Comparison of ENCODE assay signal across 10 mouse cellular contexts in the genomic region with DNA sequence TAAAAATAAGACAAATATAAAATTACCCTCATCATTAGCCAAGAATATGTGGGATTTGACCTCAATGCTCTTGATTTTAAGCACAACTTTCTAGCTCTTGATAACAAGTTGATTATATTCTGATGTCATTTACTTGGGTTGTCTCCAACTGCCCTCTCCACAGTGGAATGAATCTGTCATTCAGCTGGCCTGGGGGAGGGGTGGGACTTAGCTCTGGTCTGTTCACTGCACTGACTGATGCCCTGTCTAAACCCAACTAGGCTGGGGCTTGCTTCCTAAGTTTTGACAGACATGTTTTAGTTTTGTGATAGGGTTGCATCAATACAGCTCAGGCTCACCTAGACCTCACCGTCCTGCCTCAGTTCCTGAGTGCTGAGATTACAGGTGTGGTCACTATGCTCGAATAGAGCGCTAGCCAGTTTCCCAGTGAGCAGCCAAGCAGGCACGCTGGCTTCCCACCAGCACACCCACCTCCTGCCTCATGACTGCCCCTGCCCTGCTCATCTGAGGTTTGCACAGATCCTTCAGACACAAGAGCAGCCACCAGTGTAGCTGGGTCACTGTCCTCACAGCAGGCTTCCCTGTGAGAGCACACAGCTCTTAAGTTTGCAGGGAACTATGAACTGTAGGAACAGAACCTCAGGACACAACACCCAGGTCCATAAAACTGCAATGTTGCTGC.
DNase-seq lines count a peak whose midpoint lies in the region; ATAC-seq and TF ChIP-seq lines count a peak whose summit lies in the region.
"Had no signal": no experiment of that assay in that cellular context is flagged by ENCODE, and none has a peak within 500 bp of the region (broad histone marks: within the 10 kb centered on the region; RNA-seq: fewer than 3 reads in every experiment).

No protein-coding gene starts in this region.

- TF ChIP-seq EP300 in liver, postnatal 0 days (IDR thresholded peaks at IDR 0.05; ENCODE audit: low read depth): no peak

- no peak overlapping the region for H3K9ac ChIP-seq in forebrain, embryonic 13.5 days
- no peak overlapping the region for H3K9ac ChIP-seq in liver, postnatal 0 days (replicated peaks)
- H3K9ac ChIP-seq in liver, embryonic 12.5 days: no peak overlapping the region

- H3K9me3 ChIP-seq in forebrain, embryonic 13.5 days (replicated peaks): no peaks in the 10 kb centered on the region
- no peaks in the 10 kb centered on the region for H3K9me3 ChIP-seq in forebrain, embryonic 10.5 days
- no peaks in the 10 kb centered on the region for H3K9me3 ChIP-seq in liver, postnatal 0 days (ENCODE audit: low read length)
- no peaks in the 10 kb centered on the region for H3K9me3 ChIP-seq in liver, embryonic 12.5 days (replicated peaks)

- peaks cover 74% of the 10 kb centered on the region for H3K36me3 ChIP-seq in forebrain, embryonic 13.5 days (ENCODE audit: poor library complexity, severe bottlenecking)
- H3K36me3 ChIP-seq in forebrain, embryonic 10.5 days (replicated peaks): peaks cover 96% of the 10 kb centered on the region
- peaks cover 32% of the 10 kb centered on the region for H3K36me3 ChIP-seq in liver, postnatal 0 days (replicated peaks; ENCODE audit: insufficient read depth, low read length)
- peaks cover 27% of the 10 kb centered on the region for H3K36me3 ChIP-seq in liver, embryonic 12.5 days

- 80% methylated on average over 4 of the region's 4 CpGs for WGBS in forebrain, embryonic 13.5 days
- 90% methylated on average over 4 of the region's 4 CpGs for WGBS in forebrain, embryonic 10.5 days
- WGBS in liver, postnatal 0 days (ENCODE audit: insufficient replicate concordance): 79% methylated on average over 4 of the region's 4 CpGs
- 81% methylated on average over 4 of the region's 4 CpGs for WGBS in liver, embryonic 12.5 days (ENCODE audit: insufficient replicate concordance)

- no peak overlapping the region for H3K4me2 ChIP-seq in forebrain, embryonic 13.5 days
- H3K4me2 ChIP-seq in liver, postnatal 0 days (ENCODE audit: low read depth, low read length): no peak overlapping the region
- no peak overlapping the region for H3K4me2 ChIP-seq in liver, embryonic 12.5 days

- no peak overlapping the region for H3K4me3 ChIP-seq in forebrain, embryonic 13.5 days
- H3K4me3 ChIP-seq in forebrain, embryonic 10.5 days: no peak overlapping the region
- H3K4me3 ChIP-seq in liver, postnatal 0 days (ENCODE audit: low read depth, low read length): no peak overlapping the region
- H3K4me3 ChIP-seq in liver, embryonic 12.5 days: no peak overlapping the region
- H3K4me3 ChIP-seq: myocyte had no signal

- peak; percentile 77 for ATAC-seq in forebrain, embryonic 13.5 days
- ATAC-seq in liver, postnatal 0 days: peak; percentile 72
- no peak for ATAC-seq in liver, embryonic 12.5 days

- TF ChIP-seq CTCF in liver, postnatal 0 days (IDR thresholded peaks at IDR 0.05; ENCODE audit: low read depth): no peak

- H3K4me1 ChIP-seq in forebrain, embryonic 13.5 days: peaks cover 14% of the 10 kb centered on the region
- H3K4me1 ChIP-seq in forebrain, embryonic 10.5 days: no peaks in the 10 kb centered on the region
- peaks cover 5% of the 10 kb centered on the region for H3K4me1 ChIP-seq in liver, postnatal 0 days (ENCODE audit: insufficient read depth)
- H3K4me1 ChIP-seq in liver, embryonic 12.5 days: no peaks in the 10 kb centered on the region

- H3K27me3 ChIP-seq in forebrain, embryonic 13.5 days: no peaks in the 10 kb centered on the region
- no peaks in the 10 kb centered on the region for H3K27me3 ChIP-seq in forebrain, embryonic 10.5 days (ENCODE audit: poor library complexity, severe bottlenecking)
- no peaks in the 10 kb centered on the region for H3K27me3 ChIP-seq in liver, postnatal 0 days (ENCODE audit: insufficient read depth, low read length)
- no peaks in the 10 kb centered on the region for H3K27me3 ChIP-seq in liver, embryonic 12.5 days (replicated peaks)

- peak overlapping the region; percentile 27; the same call in 1 of the 2 replicates for H3K27ac ChIP-seq in forebrain, embryonic 13.5 days
- no peak overlapping the region for H3K27ac ChIP-seq in forebrain, embryonic 10.5 days
- no peak overlapping the region for H3K27ac ChIP-seq in liver, postnatal 0 days (ENCODE audit: low read depth)
- no peak overlapping the region for H3K27ac ChIP-seq in liver, embryonic 12.5 days

- DNase-seq in forebrain, embryonic 10.5 days (ENCODE audit: extremely low spot score, low spot score): no peak
- DNase-seq in liver, postnatal 0 days: peak; percentile 42
- peak; percentile 30 to 65 for DNase-seq in cerebellum, postnatal 14 days
- DNase-seq in lung, postnatal 10 days: peak; percentile 70
- no peak for DNase-seq in gastrocnemius, postnatal 4 days (ENCODE audit: low spot score in 2 of 2)
- DNase-seq in ovary, postnatal 14 days (ENCODE audit: low spot score): no peak
- DNase-seq: thymus, adult 2 months had no signal

Comparison
In these comparisons a context has a peak if more than half of its experiments do, and no peak if none do; other contexts are left out.
1. DNase-seq: peak in liver, postnatal 0 days (single experiment), cerebellum, postnatal 14 days (2 of 2) and lung, postnatal 10 days (single experiment); none in forebrain, embryonic 10.5 days (single experiment), gastrocnemius, postnatal 4 days (0 of 2) and ovary, postnatal 14 days (single experiment).